Mouse (Mus musculus): ENCODE data around the gene Usp9x.
A peak's percentile ranks its signal among the peaks of the same experiment; 100 is the strongest.

Usp9x gene

DNA sequence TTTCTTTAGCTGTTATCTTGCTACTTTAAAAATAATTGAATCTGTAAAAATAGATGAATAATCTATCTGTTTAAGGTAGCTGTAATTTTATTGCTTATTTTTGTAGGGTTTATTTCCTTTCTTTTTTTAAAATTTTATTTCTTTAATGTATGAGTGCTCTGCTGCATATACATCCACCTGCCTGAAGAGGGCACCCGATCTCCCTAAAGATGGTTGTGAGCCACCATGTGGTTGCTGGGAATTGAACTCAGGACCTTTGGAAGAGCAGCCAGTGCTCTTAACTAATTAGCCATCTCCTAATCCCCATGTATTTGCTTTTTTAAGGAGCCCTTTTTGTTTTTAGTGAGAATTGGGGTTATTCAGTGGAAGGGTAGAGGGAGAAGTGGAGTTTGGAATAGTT is 14.3 kb downstream of the Usp9x start:
- DNase-seq: peak; percentile 3

DNA sequence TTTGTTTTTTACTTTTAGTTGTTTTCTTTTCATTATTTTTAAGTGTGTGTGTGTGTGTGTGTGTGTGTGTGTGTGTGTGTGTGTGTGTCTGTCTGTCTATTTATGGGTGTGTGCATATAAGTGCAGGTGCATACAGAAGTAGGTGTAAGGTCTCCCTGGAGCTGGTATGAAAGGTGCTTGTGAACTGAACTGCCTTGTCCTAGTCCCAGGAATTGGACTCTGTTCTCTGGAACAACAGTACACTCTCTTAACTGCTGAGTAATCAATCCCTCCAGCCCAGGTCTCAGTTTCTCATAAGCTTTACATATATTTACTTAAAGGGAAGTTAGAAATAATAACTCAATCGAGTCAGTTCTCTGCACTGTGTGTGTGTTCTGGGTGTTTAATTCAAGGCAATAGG is 25.7 kb downstream of the Usp9x start:
- no peak for DNase-seq

DNA sequence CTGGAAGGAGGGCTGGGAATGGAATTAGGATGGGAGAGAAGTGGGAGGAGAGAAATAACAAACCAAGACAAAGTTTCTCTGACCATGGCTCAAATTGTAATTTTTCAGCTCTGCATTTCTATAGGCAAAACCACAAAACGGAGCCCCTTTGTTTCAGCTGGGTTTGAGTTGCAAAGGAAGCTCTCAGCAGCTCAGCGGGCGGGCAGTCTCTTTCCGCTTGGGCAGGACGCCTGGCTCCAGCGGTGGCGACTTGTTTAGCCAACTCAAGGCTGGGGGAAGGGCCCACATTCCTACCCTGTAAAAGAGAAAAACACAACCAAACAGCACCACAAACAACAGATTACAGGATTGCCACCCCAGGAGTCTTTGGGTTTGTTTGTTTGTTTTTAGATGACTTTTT is 135.2 kb downstream of the Usp9x start:
- DNase-seq: no peak

DNA sequence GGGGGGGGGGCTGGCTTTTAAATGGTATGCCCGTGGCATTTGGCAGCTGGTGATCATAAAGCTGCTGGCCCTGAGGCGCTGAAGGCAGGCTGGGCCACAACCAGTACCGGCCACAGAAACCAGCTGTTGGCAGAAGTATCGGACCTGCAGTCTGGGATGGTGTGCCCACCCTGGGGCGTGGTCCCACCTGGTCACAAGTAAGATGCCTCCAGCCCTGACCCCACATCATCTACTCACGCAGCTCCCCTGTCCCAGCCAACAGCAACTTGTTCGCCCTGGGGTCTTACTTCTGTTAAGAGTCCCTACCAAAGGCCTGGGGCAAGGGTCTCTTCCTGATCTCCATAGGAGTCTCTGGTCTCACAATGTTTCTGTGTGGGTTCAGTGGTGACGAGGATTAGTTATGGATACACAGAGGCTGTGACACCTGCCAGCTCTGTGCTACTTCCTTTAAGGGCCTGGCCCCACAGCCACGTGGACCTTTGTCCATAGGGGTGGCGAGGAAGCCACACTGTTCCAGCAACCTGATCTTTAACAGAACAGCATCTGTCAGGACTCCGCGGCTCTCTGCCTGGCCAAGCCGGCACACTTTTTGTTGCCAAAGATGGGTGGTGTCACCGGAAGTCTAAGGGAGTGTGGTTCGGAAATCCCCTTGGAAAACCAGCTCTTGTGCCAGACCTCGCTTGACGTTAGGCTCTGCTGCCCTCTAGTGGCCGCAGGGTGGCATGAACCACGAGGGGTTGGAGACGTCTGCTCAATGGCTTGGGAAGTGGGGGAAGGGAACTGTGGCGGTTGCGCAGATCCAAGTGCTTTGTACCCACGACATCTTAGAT is 136.4 kb downstream of the Usp9x start:
- DNase-seq: peak; percentile 83

DNA sequence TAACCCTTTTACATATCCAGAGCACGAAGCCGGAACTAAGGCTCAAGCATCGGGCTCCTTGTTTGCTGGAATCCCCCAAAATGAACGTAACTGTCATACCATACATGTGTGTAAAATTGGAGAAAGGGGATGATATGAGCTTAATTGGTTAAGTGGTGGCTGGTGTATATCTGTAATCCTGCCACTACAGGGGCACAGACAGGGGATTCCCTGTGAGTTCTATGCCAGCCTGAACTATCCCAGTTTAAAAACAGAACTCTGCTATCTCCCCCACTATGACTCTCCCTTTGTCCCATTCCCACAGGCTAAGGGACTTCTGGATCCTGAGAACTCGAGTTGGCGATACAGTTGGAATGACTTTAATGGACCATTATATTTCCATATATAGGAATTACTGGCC is 137.1 kb downstream of the Usp9x start:
- no peak for DNase-seq

DNA sequence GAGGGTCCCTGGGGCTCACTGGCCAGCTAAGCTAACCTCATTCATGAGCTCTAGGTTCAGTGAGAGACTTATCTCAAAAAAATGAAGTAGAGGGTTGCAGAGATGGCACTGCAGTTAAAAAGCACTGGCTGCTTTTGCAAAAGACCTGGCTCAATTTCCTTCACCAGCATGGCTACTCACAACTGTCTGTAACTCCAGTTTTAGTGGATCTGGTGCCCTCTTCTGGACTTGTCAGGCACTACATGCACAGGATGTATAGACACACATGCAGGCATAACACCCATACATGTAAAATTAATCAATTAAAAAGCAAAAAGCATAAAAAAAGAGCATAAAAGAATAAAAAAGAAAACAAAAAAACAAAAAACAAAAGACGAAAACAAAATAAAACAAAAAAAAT is 143.0 kb downstream of the Usp9x start:
- DNase-seq: peak; percentile 57

Measured in thymus, postnatal 14 days (tissue).